Mouse (Mus musculus) lung, postnatal 0 days (tissue): ENCODE results near the gene D430041D05Rik. TPM values are rescaled to one million over a fixed set of nuclear protein-coding genes. Genes with fewer than 3 reads are reported as not detected.

Experiments used
- ATAC-seq: fragments of 200-750 bp; cut with Nextera tagmentation; 2 replicates; pipeline ENCODE4 v1.8.0; 2017; ENCODE audit warnings: moderate library complexity
- DNase-seq: peaks from one replicate; pipeline ENCODE4 v3.0.0-alpha.2; 2016; ENCODE audit warnings: low spot score
- H3K27ac ChIP-seq: fragments of 300-500 bp; sonication (generic); 2 replicates; pipeline ENCODE4 v1.5.1; 2014; ENCODE audit warnings: antibody characterized with exemption, mild to moderate bottlenecking, low read length, mixed read lengths
- H3K27me3 ChIP-seq: fragments of 300-500 bp; sonication (generic); replicated peaks from 2 replicates; pipeline ENCODE4 v1.6.1; 2014; ENCODE audit warnings: low read length, mixed read lengths; ENCODE audit not compliant: insufficient read depth
- H3K36me3 ChIP-seq: fragments of 300-500 bp; sonication (generic); 2 replicates; pipeline ENCODE4 v1.6.1; 2014; ENCODE audit warnings: low read length, mixed read lengths; ENCODE audit not compliant: insufficient read depth
- H3K4me1 ChIP-seq: fragments of 300-500 bp; sonication (generic); 2 replicates; pipeline ENCODE4 v1.6.1; 2014; ENCODE audit warnings: antibody characterized with exemption, low read depth, low read length, mixed read lengths; ENCODE audit not compliant: insufficient read depth
- H3K4me2 ChIP-seq: fragments of 300-500 bp; sonication (generic); replicated peaks from 2 replicates; pipeline ENCODE4 v1.6.1; 2014; ENCODE audit warnings: low read depth, mild to moderate bottlenecking, low read length, moderate library complexity, mixed read lengths
- H3K4me3 ChIP-seq: fragments of 300-500 bp; sonication (generic); 2 replicates; pipeline ENCODE4 v1.5.1; 2014; ENCODE audit warnings: low read depth, low read length
- H3K9ac ChIP-seq: fragments of 300-500 bp; sonication (generic); replicated peaks from 2 replicates; pipeline ENCODE4 v1.6.1; 2014; ENCODE audit warnings: low read depth, mild to moderate bottlenecking
- H3K9me3 ChIP-seq: fragments of 300-500 bp; sonication (generic); 2 replicates; pipeline ENCODE4 v1.6.1; 2016; ENCODE audit warnings: low read length, mixed read lengths
- CTCF ChIP-seq: IDR thresholded peaks from 2 replicates; pipeline ENCODE4 v1.5.1; 2016; ENCODE audit warnings: antibody characterized with exemption, mild to moderate bottlenecking
- EP300 ChIP-seq: IDR thresholded peaks from 2 replicates; pipeline ENCODE4 v1.6.1; 2016; ENCODE audit warnings: antibody characterized with exemption, mild to moderate bottlenecking, control low read depth
- WGBS: fragments of 180-500 bp; shearing (Covaris S2); extraction: QIAGEN DNeasy Blood & Tissue Kit; methylation state at CpG from one replicate; pipeline ENCODE4 v1.1.7; 2014; 5-methylcytosine and 5-hydroxymethylcytosine counted together
- polyA plus RNA-seq: library from polyadenylated mRNA; unstranded; fragments of >200 nt; fragmentation: Nextera tagmentation; extraction: Ambion mirVana; gene quantifications from 2 replicates; pipeline ENCODE4 v1.2.1, GENCODE M21; 2015

D430041D05Rik gene
- polyA plus RNA-seq, 1 experiment from 2014 or later: 0.69 TPM

GRCm38 (mm10) chr2:104246851-104247250 lies 164.0 kb downstream of the D430041D05Rik start:
- no peak for TF ChIP-seq CTCF
- no peak for TF ChIP-seq EP300
- no peak overlapping the region for H3K9ac ChIP-seq
- no peak overlapping the region for H3K4me3 ChIP-seq
- H3K4me2 ChIP-seq: no peak overlapping the region
- DNase-seq (no peak), ATAC-seq (no peak)
- H3K4me1 ChIP-seq: no peaks in the 10 kb centered on the region
- WGBS: 89% methylated on average over 4 of the region's 4 CpGs
- H3K9me3 ChIP-seq: no peaks in the 10 kb centered on the region
- no peaks in the 10 kb centered on the region for H3K36me3 ChIP-seq
- no peak overlapping the region for H3K27ac ChIP-seq
- no peaks in the 10 kb centered on the region for H3K27me3 ChIP-seq

GRCm38 (mm10) chr2:104242055-104242454 lies 168.8 kb downstream of the D430041D05Rik start:
- TF ChIP-seq EP300: no peak
- no peak for TF ChIP-seq CTCF
- DNase-seq: no peak
- Histone ChIP-seq H3K4me2 (no peak overlapping the region), H3K27me3 (no peaks in the 10 kb centered on the region), H3K27ac (no peak overlapping the region), H3K4me3 (no peak overlapping the region), H3K4me1 (no peaks in the 10 kb centered on the region), H3K9me3 (no peaks in the 10 kb centered on the region), H3K9ac (no peak overlapping the region), H3K36me3 (no peaks in the 10 kb centered on the region)
- ATAC-seq: no peak
- 83% methylated on average over 5 of the region's 5 CpGs for WGBS

GRCm38 (mm10) chr2:104237141-104237540 lies 173.7 kb downstream of the D430041D05Rik start:
- ATAC-seq (no peak), DNase-seq (no peak)
- H3K27me3 ChIP-seq: no peaks in the 10 kb centered on the region
- TF ChIP-seq EP300 (no peak), CTCF (no peak)
- no peak overlapping the region for H3K9ac ChIP-seq
- H3K4me3 ChIP-seq: no peak overlapping the region
- no peaks in the 10 kb centered on the region for H3K4me1 ChIP-seq
- H3K4me2 ChIP-seq: no peak overlapping the region
- 57% methylated on average over 4 of the region's 4 CpGs for WGBS
- H3K36me3 ChIP-seq: no peaks in the 10 kb centered on the region
- no peak overlapping the region for H3K27ac ChIP-seq
- no peaks in the 10 kb centered on the region for H3K9me3 ChIP-seq

- peak; percentile 12 for DNase-seq
- Histone ChIP-seq H3K27ac (no peak overlapping the region), H3K9ac (no peak overlapping the region), H3K4me1 (no peaks in the 10 kb centered on the region), H3K36me3 (no peaks in the 10 kb centered on the region), H3K4me3 (no peak overlapping the region), H3K27me3 (no peaks in the 10 kb centered on the region), H3K4me2 (no peak overlapping the region), H3K9me3 (no peaks in the 10 kb centered on the region)
- 48% methylated on average over 2 of the region's 2 CpGs for WGBS
- no peak for TF ChIP-seq EP300
- TF ChIP-seq CTCF: no peak
- ATAC-seq: no peak; the same call in 1 of the 2 replicates
Measured at GRCm38 (mm10) chr2:104230444-104230843, 180.4 kb downstream of the D430041D05Rik start.

GRCm38 (mm10) chr2:104226057-104226456 lies 184.8 kb downstream of the D430041D05Rik start:
- Histone ChIP-seq H3K27me3 (no peaks in the 10 kb centered on the region), H3K4me2 (no peak overlapping the region), H3K9me3 (no peaks in the 10 kb centered on the region), H3K27ac (no peak overlapping the region), H3K4me3 (no peak overlapping the region), H3K9ac (no peak overlapping the region), H3K36me3 (no peaks in the 10 kb centered on the region), H3K4me1 (no peaks in the 10 kb centered on the region)
- no peak for DNase-seq
- no peak for TF ChIP-seq CTCF
- no peak for TF ChIP-seq EP300
- no peak for ATAC-seq
- 75% methylated on average over 4 of the region's 4 CpGs for WGBS

- H3K4me2 ChIP-seq: no peak overlapping the region
- WGBS: 56% methylated on average over 14 of the region's 14 CpGs
- H3K36me3 ChIP-seq: no peaks in the 10 kb centered on the region
- no peaks in the 10 kb centered on the region for H3K9me3 ChIP-seq
- ATAC-seq: peak; percentile 58
- peak; percentile 59 for DNase-seq
- peak; percentile 30; the same call in 1 of the 2 replicates for TF ChIP-seq EP300
- no peak for TF ChIP-seq CTCF
- H3K4me1 ChIP-seq: no peaks in the 10 kb centered on the region
- H3K4me3 ChIP-seq: no peak overlapping the region
- no peak overlapping the region for H3K9ac ChIP-seq
- no peak overlapping the region for H3K27ac ChIP-seq
- no peaks in the 10 kb centered on the region for H3K27me3 ChIP-seq
Measured at GRCm38 (mm10) chr2:104219733-104220391, 191.0 kb downstream of the D430041D05Rik start.

GRCm38 (mm10) chr2:104218588-104219065 lies 192.2 kb downstream of the D430041D05Rik start:
- Histone ChIP-seq H3K4me2 (no peak overlapping the region), H3K27me3 (no peaks in the 10 kb centered on the region), H3K9me3 (no peaks in the 10 kb centered on the region), H3K9ac (no peak overlapping the region), H3K4me1 (no peaks in the 10 kb centered on the region), H3K36me3 (no peaks in the 10 kb centered on the region), H3K27ac (no peak overlapping the region), H3K4me3 (no peak overlapping the region)
- DNase-seq (peak; percentile 57), ATAC-seq (peak; percentile 71)
- WGBS: 32% methylated on average over 9 of the region's 9 CpGs
- TF ChIP-seq CTCF (no peak), EP300 (no peak)
